Mouse (Mus musculus) liver, embryonic 14 days (tissue): ENCODE measurements around the gene Wrnip1. TPM values are rescaled to one million over a fixed set of nuclear protein-coding genes. Genes with fewer than 3 reads are reported as not detected.

Experiments
- polyA plus RNA-seq: library from polyadenylated mRNA; depleted of rRNA; stranded (reverse); fragments of >200 nt; gene quantifications from 2 replicates; pipeline ENCODE4 v1.2.3, GENCODE M21; 2012; rRNA removed

Wrnip1 gene
- polyA plus RNA-seq: 16.0 and 18.3 TPM in 2 replicates

DNA sequence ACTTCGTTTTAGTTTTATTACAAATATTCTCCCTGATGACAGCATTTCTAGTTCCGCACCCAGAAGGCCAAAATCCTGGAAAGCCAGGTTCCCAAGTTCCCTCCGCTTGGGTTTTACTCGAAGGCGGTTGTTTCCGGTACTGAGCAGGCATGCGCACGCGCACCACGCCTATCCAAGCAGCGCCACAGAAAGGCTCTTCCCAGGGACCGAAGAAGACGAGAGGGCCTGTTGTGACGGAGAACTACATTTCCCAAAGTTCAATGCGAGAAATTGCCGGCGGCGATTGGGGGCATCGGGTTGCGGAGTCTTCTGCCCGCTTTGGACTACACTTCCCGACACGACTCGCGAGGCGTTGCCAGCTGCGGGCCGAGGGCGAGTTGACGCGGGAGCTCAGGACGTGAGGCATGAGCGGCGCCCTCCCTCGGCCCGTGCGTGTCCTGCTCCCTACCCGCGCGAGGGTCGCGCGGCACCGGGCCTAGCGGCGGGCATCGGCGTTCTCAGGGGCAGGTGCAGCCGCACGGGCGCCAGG, at the start of gene Wrnip1:
Wrnip1 (plus strand) TSS at position 346 of the 529 bp plus-strand sequence.

DNA sequence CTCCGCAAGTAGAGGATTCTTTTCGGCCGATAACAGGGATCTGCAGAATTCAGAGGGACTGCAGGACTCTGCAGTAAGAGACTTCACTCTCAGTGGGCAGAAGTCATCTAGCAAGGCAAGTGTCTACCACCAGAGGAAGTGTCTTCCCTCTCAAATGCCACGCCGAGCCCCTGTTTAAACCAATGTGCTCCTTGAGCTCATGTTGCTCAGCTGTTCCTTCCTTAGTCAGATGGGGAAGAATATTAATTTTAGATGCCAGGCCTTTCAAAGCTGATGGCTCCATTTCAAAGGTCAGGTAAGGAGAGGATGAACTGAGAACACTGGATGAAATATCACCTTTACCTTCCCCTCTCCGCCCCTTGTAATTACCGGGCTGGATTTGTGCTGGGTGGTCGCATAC, 18.0 kb upstream of the Wrnip1 start, which contains the start of gene Mylk4:
Mylk4 (minus strand) TSS at position 139 of the 400 bp plus-strand sequence.

DNA sequence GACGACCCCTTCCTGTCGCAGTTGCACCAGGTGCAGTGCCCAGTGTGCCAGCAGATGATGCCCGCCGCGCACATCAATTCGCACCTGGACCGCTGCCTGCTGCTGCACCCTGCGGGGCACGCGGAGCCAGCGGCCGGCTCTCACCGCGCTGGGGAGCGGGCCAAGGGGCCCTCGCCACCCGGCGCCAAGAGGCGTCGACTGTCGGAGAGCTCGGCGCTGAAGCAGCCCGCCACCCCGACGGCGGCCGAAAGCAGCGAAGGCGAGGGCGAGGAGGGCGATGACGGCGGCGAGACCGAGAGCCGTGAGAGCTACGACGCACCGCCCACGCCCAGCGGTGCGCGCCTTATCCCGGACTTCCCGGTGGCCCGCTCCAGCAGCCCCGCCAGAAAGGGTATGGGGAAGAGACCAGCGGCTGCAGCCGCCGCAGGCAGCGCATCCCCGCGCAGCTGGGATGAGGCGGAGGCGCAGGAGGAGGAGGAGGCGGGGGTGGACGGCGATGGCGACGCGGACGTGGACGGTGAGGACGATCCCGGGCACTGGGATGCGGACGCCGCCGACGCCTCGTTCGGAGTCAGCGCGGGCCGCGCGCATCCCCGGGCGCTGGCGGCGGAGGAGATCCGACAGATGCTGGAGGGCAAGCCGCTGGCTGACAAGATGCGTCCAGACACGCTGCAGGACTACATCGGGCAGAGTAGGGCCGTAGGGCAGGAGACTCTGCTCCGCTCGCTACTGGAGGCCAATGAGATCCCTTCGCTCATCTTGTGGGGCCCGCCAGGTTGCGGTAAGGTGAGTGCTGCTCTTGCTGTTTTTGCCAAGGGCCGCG, 632 bp downstream of the Wrnip1 start, which contains the start of gene D930007J09Rik:
D930007J09Rik (minus strand) TSS at position 591 of the 823 bp plus-strand sequence.

DNA sequence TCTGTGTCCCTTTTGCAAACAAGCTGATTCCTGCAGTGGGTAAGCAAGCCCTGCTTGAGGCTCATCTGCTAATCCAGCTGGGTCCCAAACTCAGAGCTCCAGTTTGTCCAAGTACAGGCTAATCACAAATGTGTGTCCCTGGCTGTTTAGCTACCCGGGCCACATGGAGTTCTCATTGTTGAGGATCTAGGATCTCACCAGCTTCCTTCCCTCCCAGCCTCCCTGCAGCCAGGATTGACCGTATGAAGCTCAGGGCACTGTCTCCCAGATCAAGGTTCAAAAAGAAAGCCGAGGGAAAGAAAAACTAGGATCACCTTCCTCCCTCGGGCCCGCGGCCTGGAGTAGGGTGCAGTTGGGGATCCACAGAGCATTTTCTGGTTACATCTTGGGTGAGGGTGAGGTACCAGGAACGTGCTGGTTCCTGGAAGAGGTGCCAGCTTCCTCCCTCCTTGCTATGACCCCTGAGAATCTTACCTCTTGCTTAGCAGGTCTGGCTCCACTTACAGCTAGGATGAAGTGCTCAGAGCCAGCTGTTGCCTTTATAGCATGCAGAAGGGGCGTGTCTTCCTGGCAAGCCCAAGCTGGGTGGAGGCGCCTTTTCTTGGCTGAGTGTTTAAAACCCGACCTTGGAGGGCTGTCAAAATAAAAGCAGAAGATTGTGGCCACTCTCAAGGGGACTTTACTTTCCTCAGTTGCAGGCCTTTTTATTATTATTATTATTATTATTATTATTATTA, 49.0 kb downstream of the Wrnip1 start, which contains the start of gene Serpinb1a:
Serpinb1a (minus strand) TSS at position 518 of the 737 bp plus-strand sequence.

Other genes starting within 250 kb of the Wrnip1 start
- gene Mylk4, start 18.1 kb upstream of the Wrnip1 start, polyA plus RNA-seq: 0.01 and 0.36 TPM in 2 replicates
- gene D930007J09Rik, start 811 bp downstream of the Wrnip1 start, polyA plus RNA-seq: not detected in 2 replicates
- 7.5 and 11.4 TPM in 2 replicates for gene Serpinb1a, start 49.1 kb downstream of the Wrnip1 start, polyA plus RNA-seq
- gene Serpinb1c, start 96.2 kb downstream of the Wrnip1 start, polyA plus RNA-seq: not detected in 2 replicates
- gene Serpinb6b, start 163.2 kb downstream of the Wrnip1 start, polyA plus RNA-seq: 4.6 and 5.2 TPM in 2 replicates
- 1.1 and 1.2 TPM in 2 replicates for gene Serpinb9, start 201.2 kb downstream of the Wrnip1 start, polyA plus RNA-seq
- 0.01 and 0.03 TPM in 2 replicates for gene Serpinb9b, start 225.4 kb downstream of the Wrnip1 start, polyA plus RNA-seq